Mouse (Mus musculus): ENCODE data around the gene Fkbp3. TPM values are rescaled to one million over a fixed set of nuclear protein-coding genes. Genes with fewer than 3 reads are reported as not detected.
A peak's percentile ranks its signal among the peaks of the same experiment; 100 is the strongest.

Gene Fkbp3
- polyA plus RNA-seq, 1 experiment from 2014 or later, result 95.0 TPM

GRCm38 (mm10) chr12:65066234-65066633, 7.6 kb downstream of the Fkbp3 start:
- peaks cover 25% of the 10 kb centered on the region; the same call in 1 of the 2 replicates for H3K36me3 ChIP-seq (ENCODE audit: inconsistent target)
- no peak overlapping the region for H3K4me3 ChIP-seq (ENCODE audit: inconsistent target)
- H3K79me2 ChIP-seq (ENCODE audit: inconsistent target), result no peaks in the 10 kb centered on the region
- H3K27ac ChIP-seq, result no peak overlapping the region
- WGBS (ENCODE audit: missing documents), result 10% methylated on average over 3 of the region's 3 CpGs

GRCm38 (mm10) chr12:65065241-65065640, 8.6 kb downstream of the Fkbp3 start:
- H3K4me3 ChIP-seq (ENCODE audit: inconsistent target), result no peak overlapping the region
- 0% methylated on average over 2 of the region's 2 CpGs for WGBS (ENCODE audit: missing documents)
- H3K79me2 ChIP-seq (ENCODE audit: inconsistent target), result no peaks in the 10 kb centered on the region
- H3K27ac ChIP-seq, result no peak overlapping the region
- H3K36me3 ChIP-seq (ENCODE audit: inconsistent target), result peaks cover 32% of the 10 kb centered on the region

- Histone ChIP-seq H3K36me3 (ENCODE audit: inconsistent target) (peaks cover 61% of the 10 kb centered on the region), H3K4me3 (ENCODE audit: inconsistent target) (no peak overlapping the region), H3K27ac (no peak overlapping the region), H3K79me2 (ENCODE audit: inconsistent target) (no peaks in the 10 kb centered on the region; the same call in 1 of the 2 replicates)
Observed at GRCm38 (mm10) chr12:65061082-65061481, 12.7 kb downstream of the Fkbp3 start.

- Histone ChIP-seq H3K4me3 (ENCODE audit: inconsistent target) (no peak overlapping the region), H3K36me3 (ENCODE audit: inconsistent target) (peaks cover 85% of the 10 kb centered on the region), H3K27ac (no peak overlapping the region), H3K79me2 (ENCODE audit: inconsistent target) (no peaks in the 10 kb centered on the region; the same call in 1 of the 2 replicates)
- WGBS (ENCODE audit: missing documents), result 27% methylated on average over 2 of the region's 2 CpGs
Observed at GRCm38 (mm10) chr12:65058203-65058602, 15.6 kb downstream of the Fkbp3 start.

- Histone ChIP-seq H3K36me3 (ENCODE audit: inconsistent target) (peaks cover 54% of the 10 kb centered on the region), H3K27ac (no peak overlapping the region), H3K4me3 (ENCODE audit: inconsistent target) (no peak overlapping the region), H3K79me2 (ENCODE audit: inconsistent target) (peaks cover 84% of the 10 kb centered on the region)
Observed at GRCm38 (mm10) chr12:65048799-65049198, 25.0 kb downstream of the Fkbp3 start.

- WGBS (ENCODE audit: missing documents), result 0% methylated on average over 4 of the region's 4 CpGs
- Histone ChIP-seq H3K36me3 (ENCODE audit: inconsistent target) (peaks cover 8% of the 10 kb centered on the region; the same call in 1 of the 2 replicates), H3K27ac (peak overlapping the region; percentile 27), H3K79me2 (ENCODE audit: inconsistent target) (peaks cover 62% of the 10 kb centered on the region), H3K4me3 (ENCODE audit: inconsistent target) (peak overlapping the region; percentile 62)
Observed at GRCm38 (mm10) chr12:65037546-65037937, 36.3 kb downstream of the Fkbp3 start.

- H3K79me2 ChIP-seq (ENCODE audit: inconsistent target), result peaks cover 56% of the 10 kb centered on the region
- 7% methylated on average over 18 of the region's 18 CpGs for WGBS (ENCODE audit: missing documents)
Observed at GRCm38 (mm10) chr12:65036892-65037545, 36.8 kb downstream of the Fkbp3 start.

GRCm38 (mm10) chr12:65036190-65036870, 37.5 kb downstream of the Fkbp3 start, which contains the start of gene Prpf39:
Gene Prpf39, plus strand, starts transcription at chr12:65036333.
- Histone ChIP-seq H3K4me3 (ENCODE audit: inconsistent target) (peak within 1 kb of the TSS; percentile 62), H3K36me3 (ENCODE audit: inconsistent target) (no peaks in the 10 kb centered on the region), H3K27ac (peak within 1 kb of the TSS; percentile 27), H3K79me2 (ENCODE audit: inconsistent target) (peaks cover 50% of the 10 kb centered on the region)
- 2% methylated on average over 49 of the region's 65 CpGs for WGBS (ENCODE audit: missing documents)

More at GRCm38 (mm10) chr12:65036892-65037545, 36.8 kb downstream of the Fkbp3 start:
- Histone ChIP-seq H3K36me3 (ENCODE audit: inconsistent target) (peaks cover 3% of the 10 kb centered on the region; the same call in 1 of the 2 replicates), H3K27ac (peak overlapping the region; percentile 27), H3K4me3 (ENCODE audit: inconsistent target) (peak overlapping the region; percentile 62)

- WGBS (ENCODE audit: missing documents), result 41% methylated on average over 8 of the region's 8 CpGs
- Histone ChIP-seq H3K79me2 (ENCODE audit: inconsistent target) (peaks cover 44% of the 10 kb centered on the region), H3K27ac (0 out of 2 replicates have a peak overlapping the region, but pooled peaks have one; percentile 17), H3K36me3 (ENCODE audit: inconsistent target) (no peaks in the 10 kb centered on the region), H3K4me3 (ENCODE audit: inconsistent target) (no peak overlapping the region; the same call in 1 of the 2 replicates)
Observed at GRCm38 (mm10) chr12:65035839-65036189, 38.0 kb downstream of the Fkbp3 start.

GRCm38 (mm10) chr12:65022842-65023241, 51.0 kb downstream of the Fkbp3 start:
- WGBS (ENCODE audit: missing documents), result 94% methylated on average over 6 of the region's 6 CpGs
- Histone ChIP-seq H3K27ac (no peak overlapping the region), H3K36me3 (ENCODE audit: inconsistent target) (no peaks in the 10 kb centered on the region), H3K79me2 (ENCODE audit: inconsistent target) (no peaks in the 10 kb centered on the region), H3K4me3 (ENCODE audit: inconsistent target) (no peak overlapping the region)

Other genes with a start within 250 kb of the Fkbp3 start
- gene Gm527, start 156.1 kb downstream of the Fkbp3 start, polyA plus RNA-seq (2018), result 1.1 to 1.8 TPM (median 1.5 TPM) in 3 replicates
- 8.7 to 11.9 TPM (median 8.8 TPM) in 3 replicates for gene Klhl28, start 108.5 kb downstream of the Fkbp3 start, polyA plus RNA-seq (2018)
- 12.3 to 16.6 TPM (median 15.6 TPM) in 3 replicates for gene Togaram1, start 108.2 kb downstream of the Fkbp3 start, polyA plus RNA-seq (2018)
- 15.7 to 24.7 TPM (median 24.3 TPM) in 3 replicates for gene Prpf39, start 37.7 kb downstream of the Fkbp3 start, polyA plus RNA-seq (2018)
- 2.3 to 5.2 TPM (median 5.0 TPM) in 3 replicates for gene Fancm, start 1.6 kb upstream of the Fkbp3 start, polyA plus RNA-seq (2018)
- 3.4 to 8.1 TPM (median 5.5 TPM) in 3 replicates for gene Mis18bp1, start 98.6 kb upstream of the Fkbp3 start, polyA plus RNA-seq (2018)
- not detected in 3 replicates for gene Wdr20rt, start 151.5 kb upstream of the Fkbp3 start, polyA plus RNA-seq (2018)

Measured in macrophage (primary cell).